Mouse (Mus musculus) thymus, adult 2 months (tissue): ENCODE results near the gene Pxn.

Source experiments
- CTCF ChIP-seq: fragments of 200-500 bp; IDR thresholded peaks from 2 replicates; pipeline ENCODE4 v1.5.1; 2012; ENCODE audit warnings: mild to moderate bottlenecking, control low read depth, low read length, moderate library complexity, borderline replicate concordance; ENCODE audit not compliant: control insufficient read depth, poor library complexity, insufficient read depth; ENCODE audit errors: extremely low read depth
- POLR2A ChIP-seq: fragments of 200-500 bp; IDR thresholded peaks from 2 replicates; pipeline ENCODE4 v1.6.1; 2012; ENCODE audit warnings: mild to moderate bottlenecking, low read length, control low read depth, moderate library complexity; ENCODE audit not compliant: control insufficient read depth, poor library complexity, insufficient read depth; ENCODE audit errors: extremely low read depth

DNA sequence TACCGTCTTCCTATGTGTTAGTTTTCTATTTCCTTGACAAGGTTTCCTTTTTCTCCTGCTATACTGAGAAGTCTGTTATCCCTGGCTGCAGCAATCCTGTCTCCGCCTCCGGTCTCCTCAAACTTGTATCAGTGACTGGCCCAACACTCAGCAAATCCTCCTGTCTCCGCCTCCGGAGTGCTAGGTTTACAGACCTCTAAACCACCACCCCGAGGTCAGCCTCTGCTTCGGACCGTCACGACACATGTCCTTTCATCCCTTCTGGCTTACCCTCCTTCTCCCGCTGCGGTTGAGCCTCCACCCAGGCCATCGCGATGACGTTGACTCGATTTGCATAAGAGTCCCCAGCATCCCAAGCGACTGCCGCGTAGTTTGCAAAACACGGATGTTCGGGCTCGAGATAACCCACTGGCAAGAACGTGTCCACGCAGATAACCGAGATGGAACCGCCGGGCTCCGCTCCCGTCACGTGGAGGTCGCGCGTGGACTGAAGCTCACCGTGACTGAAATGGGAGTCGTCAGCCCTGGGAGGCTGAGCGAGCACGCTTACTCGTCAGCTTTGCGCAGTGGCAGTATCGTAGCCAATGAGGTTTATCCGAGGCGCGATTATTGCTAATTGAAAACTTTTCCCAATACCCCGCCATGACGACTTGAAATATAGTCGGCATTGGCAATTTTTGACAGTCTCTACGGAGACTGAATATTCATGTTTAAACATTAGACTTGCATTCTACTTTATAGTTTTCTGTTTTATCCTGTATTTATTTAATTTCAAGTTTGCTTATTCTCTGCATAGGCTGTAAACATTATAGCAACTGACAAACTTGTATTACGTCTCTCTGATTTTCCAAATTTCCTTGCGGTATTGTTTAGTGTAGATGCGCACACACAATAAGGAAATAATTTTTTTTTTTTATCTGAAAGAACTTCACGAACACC lies 16.5 kb upstream of the Pxn start:
- no peak for TF ChIP-seq CTCF
- 0 out of 2 replicates have a peak, but pooled peaks have one; percentile 42 for TF ChIP-seq POLR2A
